Mouse (Mus musculus) heart, adult 10 weeks (tissue): ENCODE results near the gene Slitrk6. TPM values are rescaled to one million over a fixed set of nuclear protein-coding genes. Genes with fewer than 3 reads are reported as not detected.

ENCODE experiments used
- polyA plus RNA-seq: library from polyadenylated mRNA; stranded (reverse); fragments of 350-450 nt; fragmentation: Illumina TruSeq; extraction: RNeasy Lipid Tissue Mini Kit (QIAGEN cat#74804); gene quantifications from one replicate; pipeline ENCODE4 v1.2.3, GENCODE M21; 2014; ENCODE audit warnings: low read depth, low replicate concordance

Slitrk6 gene
- 1.2 TPM for polyA plus RNA-seq

DNA sequence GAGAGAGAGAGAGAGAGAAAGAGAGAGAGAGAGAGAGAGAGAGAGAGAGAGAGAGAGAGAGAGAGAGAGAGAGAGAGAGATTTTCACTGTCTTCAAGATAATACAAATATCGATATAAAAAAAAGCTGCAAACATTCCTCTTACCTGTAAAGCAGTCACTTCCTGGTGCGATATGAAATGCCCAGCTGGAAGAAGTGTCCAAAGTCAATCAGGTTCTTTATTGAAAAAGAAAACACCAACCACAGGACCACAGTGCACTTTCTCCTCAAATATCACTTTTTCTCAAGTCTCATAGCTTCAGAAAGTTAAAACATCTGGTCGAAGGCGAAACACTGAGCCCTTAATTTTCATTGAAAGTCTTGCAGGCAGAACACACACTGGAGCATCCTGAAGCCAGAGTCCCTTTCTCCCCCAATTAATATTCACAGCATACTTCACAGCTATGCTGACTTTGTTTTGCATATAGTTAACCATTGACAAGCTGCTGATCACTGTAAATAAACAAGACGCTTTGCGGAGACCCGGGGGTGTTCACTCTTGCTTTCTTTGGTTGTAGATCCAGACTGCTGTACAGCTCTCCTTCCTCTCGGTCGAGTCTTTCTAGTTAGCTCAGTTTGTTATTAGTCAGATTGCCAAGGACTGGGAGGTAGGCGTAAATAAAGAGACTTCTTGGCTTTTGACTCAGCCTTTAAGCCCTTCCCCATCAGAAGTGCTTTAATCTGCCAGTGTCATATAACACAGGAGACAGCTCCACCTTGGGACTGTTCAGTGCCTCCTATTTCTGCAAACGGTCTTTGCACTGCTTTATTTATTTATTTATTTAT is at the start of gene Slitrk6:
TSS of gene Slitrk6 (minus strand) at position 666 of the 824 bp plus-strand sequence.

